Mouse (Mus musculus) CD8-positive naive resting alpha-beta T cell, adult 2 months (primary cell): ENCODE data around the gene Tmem129.

Source experiments
- DNase-seq, 2 experiments: peaks; one replicate each; pipeline ENCODE4 v3.0.0; 2022; ENCODE audit warnings: low read depth in 2 of 2, low spot score in 2 of 2

Tmem129 gene

GRCm38 (mm10) chr5:33651017-33651416 is 7.2 kb downstream of the Tmem129 start:
- DNase-seq: no peak

DNA sequence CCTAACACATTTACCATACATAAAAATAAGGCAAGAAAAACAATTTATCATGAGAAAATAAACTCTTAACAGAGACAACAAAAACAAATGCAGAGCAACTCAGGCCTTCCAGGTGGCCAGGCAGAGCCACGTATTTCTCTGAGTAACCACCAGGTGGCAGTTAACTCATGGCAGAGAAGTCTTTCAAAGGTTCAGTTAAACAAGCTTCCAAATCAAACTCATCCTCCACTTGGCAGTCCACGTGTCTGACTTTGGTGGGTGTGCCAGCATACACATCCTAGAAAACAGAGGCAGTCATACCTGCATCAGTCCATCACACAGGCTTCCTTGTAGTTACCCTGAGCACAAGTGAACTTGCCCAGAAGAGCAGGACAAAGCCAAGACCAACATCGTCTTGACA is 17.6 kb downstream of the Tmem129 start:
- DNase-seq: peak; percentile 29 to 53

- no peak for DNase-seq
These were observed 19.4 kb downstream of the Tmem129 start for GRCm38 (mm10) chr5:33638826-33639225.

DNA sequence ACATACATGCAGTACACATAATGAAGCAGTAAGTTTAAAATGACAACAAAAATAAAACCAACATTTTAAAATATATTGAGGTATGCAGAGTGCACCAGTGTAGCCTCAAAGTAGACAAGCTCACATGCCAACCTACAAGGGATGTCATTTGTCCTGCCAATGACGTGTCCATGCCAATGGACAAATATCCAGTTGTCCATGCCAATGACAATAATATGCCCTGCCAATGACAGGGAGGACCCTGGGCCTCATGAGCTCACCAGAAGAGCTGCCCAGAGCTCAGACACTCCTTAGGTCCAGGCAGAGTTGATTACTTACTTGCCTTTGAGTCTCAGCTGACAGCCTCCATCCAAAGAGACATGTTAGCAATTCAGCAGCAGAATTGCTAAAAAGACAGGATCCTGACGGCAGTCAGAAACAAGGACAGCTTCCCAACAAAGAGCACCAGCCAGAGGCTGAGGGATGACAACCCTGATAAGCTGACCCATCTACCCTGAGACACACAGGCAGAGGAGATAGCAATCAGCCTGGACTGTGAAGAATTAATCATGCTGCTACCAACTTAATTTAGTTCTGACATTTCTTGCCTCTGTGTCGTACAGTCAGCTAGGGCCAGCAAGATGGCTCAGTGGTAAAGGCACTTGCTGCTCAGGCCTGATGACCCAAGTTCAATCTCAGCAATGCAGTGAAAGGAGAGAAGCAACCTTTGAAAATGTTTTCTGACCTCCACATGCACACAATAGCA is 20.4 kb downstream of the Tmem129 start:
- DNase-seq: no peak

- DNase-seq: no peak
These were observed 22.9 kb downstream of the Tmem129 start for GRCm38 (mm10) chr5:33635361-33635760.

GRCm38 (mm10) chr5:33632526-33632925 is 25.7 kb downstream of the Tmem129 start:
- DNase-seq: no peak

- DNase-seq: no peak
These were observed 27.6 kb downstream of the Tmem129 start for GRCm38 (mm10) chr5:33630615-33631014.

DNA sequence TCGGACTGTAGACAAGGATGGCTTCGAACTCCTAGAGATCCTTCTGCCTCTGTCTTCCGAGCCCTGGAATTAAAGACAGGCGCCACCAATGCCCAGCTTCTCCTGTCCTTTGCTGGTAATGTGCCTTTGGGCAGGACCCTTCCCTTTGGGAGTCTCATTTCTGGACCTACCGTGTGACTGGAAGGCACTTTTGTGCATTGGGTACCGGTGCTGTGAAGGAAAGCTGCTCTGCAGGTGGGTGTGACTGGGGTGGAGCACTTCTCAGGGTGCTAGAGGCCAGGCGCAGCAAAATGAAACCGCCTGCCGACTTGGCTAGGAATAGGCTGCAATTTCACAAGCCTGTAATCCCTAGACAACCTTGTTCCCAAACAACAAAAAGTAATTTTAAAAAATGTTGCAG is 28.2 kb downstream of the Tmem129 start:
- DNase-seq: no peak

GRCm38 (mm10) chr5:33629301-33629987 is 28.8 kb downstream of the Tmem129 start, which contains the start of the genes Fam53a and Gm9903:
Gene Fam53a (minus strand): TSS chr5:33629635.
Gene Gm9903 (plus strand): TSS chr5:33629925.
- DNase-seq: peak; percentile 100

DNA sequence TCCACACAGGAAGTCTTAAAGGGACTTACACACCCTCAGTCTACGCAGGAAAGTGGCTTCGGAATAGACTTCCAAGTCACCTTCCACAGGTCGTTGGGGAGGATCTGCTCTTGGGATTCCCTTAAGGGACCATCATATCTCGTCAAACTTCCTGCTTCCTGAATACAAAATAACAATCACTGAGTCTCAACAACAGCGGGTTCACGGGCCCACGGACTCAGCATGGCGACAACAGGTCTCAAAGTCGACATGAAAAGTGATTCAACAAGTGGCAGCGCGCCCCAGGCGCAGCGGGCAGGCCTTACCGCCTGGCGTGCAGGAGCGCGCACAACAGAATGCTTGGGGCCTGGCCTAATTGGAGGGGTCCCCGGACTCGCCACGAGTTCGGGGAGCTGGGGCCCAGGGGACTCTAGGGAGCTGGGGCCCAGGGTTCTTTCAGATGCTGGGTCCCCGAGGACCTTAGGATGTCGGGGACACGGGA is 29.4 kb downstream of the Tmem129 start:
- peak; percentile 60 to 73 for DNase-seq

GRCm38 (mm10) chr5:33627968-33628367 is 30.2 kb downstream of the Tmem129 start:
- DNase-seq: no peak

- no peak for DNase-seq
These were observed 34.5 kb downstream of the Tmem129 start for GRCm38 (mm10) chr5:33623766-33624165.

GRCm38 (mm10) chr5:33622671-33623070 is 35.5 kb downstream of the Tmem129 start:
- DNase-seq: no peak

DNA sequence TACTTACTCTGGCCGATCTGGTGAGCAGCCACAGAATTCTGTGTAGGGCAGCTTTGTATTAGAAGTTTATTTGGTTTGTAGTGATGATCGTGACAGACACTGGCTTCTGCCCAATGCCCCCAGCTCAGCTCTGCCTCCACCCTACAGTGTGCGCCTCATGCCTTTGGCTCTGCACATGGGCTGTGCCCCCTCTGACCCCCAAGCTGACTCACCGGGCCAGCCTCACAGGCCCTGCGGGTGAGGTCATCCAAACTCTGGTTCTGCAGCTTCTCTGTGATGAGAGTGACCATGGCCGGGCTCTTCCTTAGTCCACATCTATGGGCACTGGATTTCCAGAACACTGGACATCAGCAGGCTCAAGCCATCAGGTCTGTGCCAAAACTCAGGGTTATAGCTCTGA is 43.8 kb downstream of the Tmem129 start:
- no peak for DNase-seq

DNA sequence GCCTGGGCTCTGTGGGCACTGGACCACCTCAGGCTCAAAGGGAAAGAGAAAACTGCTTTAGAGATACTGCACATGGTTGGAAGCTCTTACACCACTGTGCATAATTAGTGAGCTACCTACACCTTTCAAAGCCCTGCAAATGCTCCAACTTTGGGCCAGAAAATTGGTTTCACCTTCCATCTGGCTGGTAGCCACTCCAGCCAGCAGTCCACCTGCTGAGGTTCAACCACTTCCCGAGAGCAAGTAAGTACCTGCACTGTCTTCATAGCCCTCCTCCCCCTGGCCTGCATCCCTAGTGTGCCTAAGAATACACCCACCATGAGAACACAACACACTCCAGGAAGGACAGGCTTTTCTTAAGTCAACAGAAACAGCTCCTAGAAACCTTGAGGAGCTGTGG is 46.4 kb downstream of the Tmem129 start:
- DNase-seq: no peak

DNA sequence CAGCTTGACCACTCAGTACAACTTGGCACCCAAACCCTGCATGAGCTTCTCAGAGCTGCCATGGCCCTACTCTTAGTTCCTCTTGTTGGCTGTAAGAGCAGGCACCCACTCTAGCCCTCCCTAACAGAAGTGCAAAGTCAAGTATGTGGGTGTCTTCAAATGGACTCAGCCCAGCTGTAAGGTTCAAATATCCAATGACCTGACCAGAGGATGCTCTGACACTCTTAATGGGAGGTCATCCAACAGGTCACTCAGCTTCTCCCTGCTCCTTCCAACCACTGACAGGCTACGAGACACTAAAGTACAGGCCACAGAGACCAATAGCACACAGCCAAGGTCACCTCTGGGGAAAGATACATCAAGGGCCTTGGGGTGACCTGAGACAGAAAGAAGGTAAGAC is 49.0 kb downstream of the Tmem129 start:
- DNase-seq: no peak

- DNase-seq: no peak
These were observed 50.8 kb downstream of the Tmem129 start for GRCm38 (mm10) chr5:33607434-33607833.

- no peak for DNase-seq
These were observed 51.6 kb downstream of the Tmem129 start for GRCm38 (mm10) chr5:33606631-33607030.

DNA sequence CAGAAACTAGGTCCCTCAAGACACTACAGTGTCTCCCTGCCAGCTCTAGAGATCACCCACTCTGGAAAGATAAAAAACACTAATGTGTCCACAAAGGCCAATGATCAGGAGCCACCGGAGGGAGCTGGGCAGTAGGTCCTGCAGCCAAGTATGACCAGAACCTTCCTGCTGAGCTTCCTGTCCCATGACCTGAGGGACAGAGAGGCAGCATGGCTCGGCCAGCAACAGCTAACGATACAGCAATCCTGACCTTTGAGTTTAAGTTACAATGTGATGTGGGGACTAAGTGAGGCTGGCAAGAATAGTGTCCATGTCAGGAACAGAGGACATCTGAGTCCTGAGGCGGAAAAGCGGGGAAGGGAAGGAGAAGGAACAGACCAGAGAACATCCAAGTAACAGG is 52.9 kb downstream of the Tmem129 start:
- DNase-seq: no peak
